Mouse (Mus musculus) stomach, postnatal 0 days (tissue): ENCODE measurements around the gene Klf6.

Source experiments
- CTCF ChIP-seq: IDR thresholded peaks from 2 replicates; pipeline ENCODE4 v1.5.1; 2016; ENCODE audit warnings: antibody characterized with exemption, low read depth, mild to moderate bottlenecking, moderate library complexity
- EP300 ChIP-seq: optimal IDR thresholded peaks from 2 replicates; pipeline ENCODE3; 2016; ENCODE audit warnings: antibody characterized with exemption

GRCm38 (mm10) chr13:5878748-5879147 lies 17.5 kb downstream of the Klf6 start:
- no peak for TF ChIP-seq CTCF
- no peak for TF ChIP-seq EP300
